Mouse (Mus musculus): Measurements from ENCODE around the gene Hes6. TPM values are rescaled to one million over a fixed set of nuclear protein-coding genes. Genes with fewer than 3 reads are reported as not detected.

Gene Hes6
- 23.9 TPM for polyA plus RNA-seq (2017; shearing (Covaris generic))

GRCm38 (mm10) chr1:91413898-91414594 is at the start of gene Hes6:
TSS of gene Hes6 (minus strand) at chr1:91414038.

GRCm38 (mm10) chr1:91459059-91459809 is 45.4 kb upstream of the Hes6 start, which contains the start of gene Per2:
TSS of gene Per2 (minus strand) at chr1:91459324.

GRCm38 (mm10) chr1:91398260-91399062 is 15.4 kb downstream of the Hes6 start, which contains the start of gene Ilkap:
TSS of gene Ilkap (minus strand) at chr1:91398815.

DNA sequence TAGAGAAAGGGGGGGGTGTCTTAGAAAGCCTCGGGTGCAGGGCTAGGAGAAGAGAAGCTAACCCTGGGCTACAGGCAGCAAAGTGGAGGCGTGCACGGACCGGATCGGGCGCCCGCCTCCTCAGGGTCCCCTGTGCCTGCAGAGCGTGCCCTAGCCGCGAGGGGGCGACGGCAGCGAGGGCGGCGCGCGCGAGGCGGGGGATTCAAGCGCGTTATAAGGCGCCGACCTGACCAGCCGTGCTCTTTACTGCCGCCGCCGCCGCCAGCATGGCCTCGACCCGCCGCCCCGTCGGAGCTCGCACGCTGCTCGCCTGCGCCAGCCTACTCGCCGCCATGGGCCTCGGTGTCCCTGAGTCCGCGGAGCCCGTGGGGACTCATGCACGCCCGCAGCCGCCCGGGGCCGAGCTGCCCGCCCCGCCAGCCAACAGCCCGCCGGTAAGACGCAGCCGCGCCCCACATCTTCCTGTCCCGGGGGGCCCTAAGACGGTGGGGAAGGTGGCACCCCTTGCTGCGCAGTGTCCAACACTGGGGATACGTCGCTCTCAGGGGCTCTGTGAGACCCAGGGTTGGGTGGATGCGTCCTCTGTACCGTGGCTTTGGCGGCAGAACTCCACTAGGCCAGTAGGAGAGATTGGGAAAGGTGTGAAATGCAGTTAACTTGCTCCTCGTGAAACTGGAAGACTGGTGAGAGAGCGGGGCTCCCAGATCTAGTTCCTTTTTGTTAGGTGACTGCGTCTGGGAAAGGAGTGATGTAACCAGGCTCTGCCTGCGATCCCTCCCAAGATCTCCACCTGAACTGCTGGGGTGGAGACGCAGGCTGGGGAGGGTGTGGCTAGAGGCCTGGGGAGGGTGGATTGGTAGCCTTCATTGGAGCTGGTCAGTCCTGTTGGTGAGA is 47.4 kb downstream of the Hes6 start, which contains the start of gene Erfe:
Gene Erfe (plus strand): TSS at position 216 of the 894 bp plus-strand sequence.

Other genes starting within 250 kb of the Hes6 start
- gene Ramp1, start 234.2 kb downstream of the Hes6 start, polyA plus RNA-seq (2017; shearing (Covaris generic)): 44.1 TPM
- gene Ube2f, start 163.7 kb downstream of the Hes6 start, polyA plus RNA-seq (2017; shearing (Covaris generic)): 84.7 TPM
- 47.7 TPM for gene Scly, start 115.7 kb downstream of the Hes6 start, polyA plus RNA-seq (2017; shearing (Covaris generic))
- not detected for gene Espnl, start 92.0 kb downstream of the Hes6 start, polyA plus RNA-seq (2017; shearing (Covaris generic))
- not detected for gene Klhl30, start 63.0 kb downstream of the Hes6 start, polyA plus RNA-seq (2017; shearing (Covaris generic))
- gene Erfe, start 47.6 kb downstream of the Hes6 start, polyA plus RNA-seq (2017; shearing (Covaris generic)): not detected
- gene Ilkap, start 15.2 kb downstream of the Hes6 start, polyA plus RNA-seq (2017; shearing (Covaris generic)): 40.6 TPM
- gene Per2, start 45.3 kb upstream of the Hes6 start, polyA plus RNA-seq (2017; shearing (Covaris generic)): 2.2 TPM
- 2.4 TPM for gene Traf3ip1, start 80.6 kb upstream of the Hes6 start, polyA plus RNA-seq (2017; shearing (Covaris generic))
- 12.5 TPM for gene Asb1, start 126.5 kb upstream of the Hes6 start, polyA plus RNA-seq (2017; shearing (Covaris generic))